Comparison of ENCODE assay signal across 8 mouse cellular contexts in genomic region chr17:22081031-22081631, GRCm38 (mm10).
DNase-seq lines count a peak whose midpoint lies in the region; ATAC-seq lines count a peak whose summit lies in the region.

No protein-coding gene starts in this region.

- 3% methylated on average over 57 of the region's 57 CpGs for WGBS in forebrain, embryonic 15.5 days
- WGBS in liver, embryonic 12.5 days (ENCODE audit: insufficient replicate concordance), result 5% methylated on average over 57 of the region's 57 CpGs
- WGBS in stomach, embryonic 15.5 days, result 3% methylated on average over 57 of the region's 57 CpGs

- no peaks in the 10 kb centered on the region for H3K9me3 ChIP-seq in forebrain, embryonic 15.5 days
- no peaks in the 10 kb centered on the region for H3K9me3 ChIP-seq in liver, embryonic 12.5 days (replicated peaks)
- H3K9me3 ChIP-seq in stomach, embryonic 15.5 days, result no peaks in the 10 kb centered on the region

- peak; percentile 97 for ATAC-seq in forebrain, embryonic 15.5 days (replicated peaks)
- ATAC-seq in liver, embryonic 12.5 days, result peak; percentile 51
- ATAC-seq in stomach, embryonic 15.5 days (ENCODE audit: insufficient read depth, low FRiP score, low read depth), result peak; percentile 77

- DNase-seq in B cell, adult 2 months, result peak; percentile 70
- DNase-seq in cerebellum, adult 11 months, result peak; percentile 66
- peak; percentile 44 to 53 for DNase-seq in heart, postnatal 10 days
- DNase-seq in kidney, postnatal 36 days, result peak; percentile 25 to 62
- DNase-seq in natural killer cell, adult 2 months (ENCODE audit: low spot score in 2 of 2), result peak; percentile 42 to 53

- H3K36me3 ChIP-seq in forebrain, embryonic 15.5 days, result no peaks in the 10 kb centered on the region
- no peaks in the 10 kb centered on the region for H3K36me3 ChIP-seq in liver, embryonic 12.5 days
- no peaks in the 10 kb centered on the region for H3K36me3 ChIP-seq in stomach, embryonic 15.5 days

- H3K4me3 ChIP-seq in forebrain, embryonic 15.5 days, result peak overlapping the region; percentile 75
- H3K4me3 ChIP-seq in liver, embryonic 12.5 days, result peak overlapping the region; percentile 55
- peak overlapping the region; percentile 70 for H3K4me3 ChIP-seq in stomach, embryonic 15.5 days (replicated peaks)

- peak overlapping the region; percentile 88 for H3K27ac ChIP-seq in forebrain, embryonic 15.5 days (replicated peaks)
- no peak overlapping the region for H3K27ac ChIP-seq in liver, embryonic 12.5 days
- H3K27ac ChIP-seq in stomach, embryonic 15.5 days, result peak overlapping the region; percentile 35; the same call in 1 of the 2 replicates

- H3K4me1 ChIP-seq in forebrain, embryonic 15.5 days, result no peaks in the 10 kb centered on the region
- no peaks in the 10 kb centered on the region for H3K4me1 ChIP-seq in liver, embryonic 12.5 days
- no peaks in the 10 kb centered on the region for H3K4me1 ChIP-seq in stomach, embryonic 15.5 days

- no peaks in the 10 kb centered on the region for H3K27me3 ChIP-seq in forebrain, embryonic 15.5 days
- peaks cover 19% of the 10 kb centered on the region for H3K27me3 ChIP-seq in liver, embryonic 12.5 days (replicated peaks)
- H3K27me3 ChIP-seq in stomach, embryonic 15.5 days (replicated peaks), result no peaks in the 10 kb centered on the region

- H3K4me2 ChIP-seq in forebrain, embryonic 15.5 days (replicated peaks), result peak overlapping the region; percentile 78
- peak overlapping the region; percentile 77 for H3K4me2 ChIP-seq in liver, embryonic 12.5 days
- H3K4me2 ChIP-seq in stomach, embryonic 15.5 days, result peak overlapping the region; percentile 86

- intact Hi-C loops in heart, postnatal 10 days (cut with DNase I), result loop anchor here (10.0 kb wide), 1 partner anchor 144 kb away; the partner anchor contains the start of gene Zfp994

- H3K9ac ChIP-seq in forebrain, embryonic 15.5 days (replicated peaks), result peak overlapping the region; percentile 74
- H3K9ac ChIP-seq in liver, embryonic 12.5 days, result peak overlapping the region; percentile 46; the same call in 1 of the 2 replicates
- peak overlapping the region; percentile 54; the same call in 1 of the 2 replicates for H3K9ac ChIP-seq in stomach, embryonic 15.5 days
